Comparison of ENCODE assay signal across 25 mouse cellular contexts in the genomic region with DNA sequence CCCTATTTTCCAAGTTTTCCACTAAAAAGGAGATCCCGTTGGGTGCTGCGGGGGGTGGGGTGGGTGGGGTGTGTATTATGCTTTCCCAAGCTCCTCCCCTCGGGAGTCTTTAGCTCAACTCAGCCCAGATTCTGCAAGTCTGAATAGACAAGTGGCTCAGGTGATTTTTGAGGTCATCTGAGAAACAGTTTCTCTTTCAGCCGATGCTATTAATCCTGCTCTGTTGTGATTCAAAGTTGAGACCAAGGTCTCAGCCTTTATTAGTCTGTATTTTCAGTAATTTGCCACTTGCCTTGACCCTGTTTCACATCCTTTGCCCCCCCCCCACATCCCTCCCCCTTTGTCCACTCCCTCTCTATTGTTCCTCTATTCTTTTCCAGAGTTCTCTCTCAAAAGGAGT. TPM values are rescaled to one million over a fixed set of nuclear protein-coding genes. Genes with fewer than 3 reads are reported as not detected.
A peak's percentile ranks its signal among the peaks of the same experiment; 100 is the strongest.
DNase-seq lines count a peak whose midpoint lies in the region; ATAC-seq and TF ChIP-seq lines count a peak whose summit lies in the region.
"Had no signal": no experiment of that assay in that cellular context is flagged by ENCODE, and none has a peak within 500 bp of the region (broad histone marks: within the 10 kb centered on the region; RNA-seq: fewer than 3 reads in every experiment).

No protein-coding gene starts in this region.

- TF ChIP-seq EP300 in CH12.LX (IDR thresholded peaks at IDR 0.05; ENCODE audit: low read length), result no peak

- TF ChIP-seq RAD21 in CH12.LX (IDR thresholded peaks at IDR 0.05; ENCODE audit: low read depth, low read length), result no peak

- DNase-seq in CH12.LX (ENCODE audit: extremely low read depth) (no peak), ES-CJ7 (ENCODE audit: low read depth, low spot score) (peak; percentile 84), R1 (ENCODE audit: low read depth, low spot score) (peak; percentile 90)
- no peak for DNase-seq in left cerebral cortex, adult 11 months (ENCODE audit: low spot score)
- no peak for DNase-seq in urinary bladder, postnatal 10 days (ENCODE audit: low spot score)
- no peak for DNase-seq in lung, postnatal 36 days
- DNase-seq: adrenal gland, adult 8-10 months; adrenal gland, postnatal 14 days; cerebellum, adult 11-12 months; cerebellum, adult 2 months; cerebellum, adult 9-10 months; embryo, embryonic 11 days; forebrain, postnatal 0 days had no signal

- no peak for TF ChIP-seq POLR2A in CH12.LX (IDR thresholded peaks at IDR 0.05; ENCODE audit: low read depth, low read length)

- H3K4me2 ChIP-seq in CH12.LX (ENCODE audit: insufficient read depth, low read depth, poor library complexity, severe bottlenecking), result peak overlapping the region; percentile 56; the same call in 1 of the 2 replicates
- H3K4me2 ChIP-seq in neural tube, embryonic 15.5 days, result no peak overlapping the region

- no peaks in the 10 kb centered on the region for H3K27me3 ChIP-seq in CH12.LX (replicated peaks)
- H3K27me3 ChIP-seq in E14TG2a.4 (ENCODE audit: insufficient read depth, low read length), result no peaks in the 10 kb centered on the region
- H3K27me3 ChIP-seq in neural tube, embryonic 15.5 days (replicated peaks), result 0 out of 2 replicates have a peak, but pooled peaks cover 5% of the 10 kb centered on the region

- H3K27ac ChIP-seq in CH12.LX (ENCODE audit: insufficient read depth, low read depth), result no peak overlapping the region
- no peak overlapping the region for H3K27ac ChIP-seq in neural tube, embryonic 15.5 days (replicated peaks)
- H3K27ac ChIP-seq: embryonic facial prominence, embryonic 13.5 days; embryonic facial prominence, embryonic 15.5 days; forebrain, embryonic 13.5 days; forebrain, embryonic 15.5 days had no signal

- dilution Hi-C loops in CH12.LX (cut with MboI; ENCODE audit: extremely low pct_ligation_motif_present, extremely low pct_unique_long_range_greater_than_20kb, low sequenced_read_pairs), result no loop called here

- H3K9ac ChIP-seq in CH12.LX (ENCODE audit: insufficient read depth, low read depth), result no peak overlapping the region
- no peak overlapping the region for H3K9ac ChIP-seq in neural tube, embryonic 15.5 days (replicated peaks)
- H3K9ac ChIP-seq: embryonic facial prominence, embryonic 13.5 days; embryonic facial prominence, embryonic 15.5 days; forebrain, embryonic 13.5 days; forebrain, embryonic 15.5 days; forebrain, postnatal 0 days had no signal

- no peaks in the 10 kb centered on the region for H3K9me3 ChIP-seq in CH12.LX (replicated peaks; ENCODE audit: low read length)
- H3K9me3 ChIP-seq in E14TG2a.4 (ENCODE audit: low read length), result no peaks in the 10 kb centered on the region
- no peaks in the 10 kb centered on the region for H3K9me3 ChIP-seq in neural tube, embryonic 15.5 days (replicated peaks)
- H3K9me3 ChIP-seq: embryonic facial prominence, embryonic 13.5 days; embryonic facial prominence, embryonic 15.5 days; forebrain, embryonic 13.5 days; forebrain, embryonic 15.5 days had no signal

- H3K4me3 ChIP-seq in CH12.LX (replicated peaks in 1 of 3; ENCODE audit: low read depth in 2 of 3, low read length in 2 of 3, poor library complexity in 1 of 3), result no peak overlapping the region
- H3K4me3 ChIP-seq in E14TG2a.4 (replicated peaks; ENCODE audit: low read length), result peak overlapping the region; percentile 71
- H3K4me3 ChIP-seq in neural tube, embryonic 15.5 days (replicated peaks), result no peak overlapping the region
- H3K4me3 ChIP-seq: embryonic facial prominence, embryonic 13.5 days; embryonic facial prominence, embryonic 15.5 days; erythroblast, embryonic 14.5 days; forebrain, embryonic 13.5 days had no signal

- H3K79me2 ChIP-seq in CH12.LX (replicated peaks; ENCODE audit: control insufficient read depth, extremely low read depth, insufficient read depth, poor library complexity, severe bottlenecking), result no peaks in the 10 kb centered on the region

- TF ChIP-seq CTCF in CH12.LX (conservative IDR thresholded peaks at IDR 0.05 in 1 of 2, IDR thresholded peaks at IDR 0.05 in 1 of 2; ENCODE audit: low read depth in 2 of 2, low read length in 2 of 2) (no peak), E14TG2a.4 (conservative IDR thresholded peaks at IDR 0.05; ENCODE audit: low read length) (no peak)

- ATAC-seq in neural tube, embryonic 15.5 days (ENCODE audit: low FRiP score), result no peak
- ATAC-seq: activated CD4-positive, CD25-positive, alpha-beta regulatory T cell, adult 4 months; Patski had no signal

- H3K36me3 ChIP-seq in CH12.LX (replicated peaks in 1 of 2; ENCODE audit: control insufficient read depth in 1 of 2, insufficient read depth in 1 of 2, low read length in 1 of 2), result no peaks in the 10 kb centered on the region
- peaks cover 17% of the 10 kb centered on the region for H3K36me3 ChIP-seq in E14TG2a.4 (ENCODE audit: insufficient read depth, low read length)
- no peaks in the 10 kb centered on the region for H3K36me3 ChIP-seq in neural tube, embryonic 15.5 days
- H3K36me3 ChIP-seq: embryonic facial prominence, embryonic 13.5 days; embryonic facial prominence, embryonic 15.5 days; forebrain, embryonic 15.5 days; G1E had no signal

- WGBS in neural tube, embryonic 15.5 days, result 39% methylated on average over 4 of the region's 4 CpGs

- H3K4me1 ChIP-seq in CH12.LX (ENCODE audit: control insufficient read depth in 1 of 2, insufficient read depth in 2 of 2) (no peaks in the 10 kb centered on the region), E14TG2a.4 (replicated peaks; ENCODE audit: low read depth, low read length) (peaks cover 6% of the 10 kb centered on the region; the same call in 1 of the 2 replicates)
- H3K4me1 ChIP-seq in neural tube, embryonic 15.5 days, result no peaks in the 10 kb centered on the region
- H3K4me1 ChIP-seq: embryonic facial prominence, embryonic 13.5 days; embryonic facial prominence, embryonic 15.5 days; forebrain, embryonic 13.5 days; forebrain, embryonic 15.5 days had no signal

- in situ Hi-C loops in CH12.LX (cut with MboI; ENCODE audit: low pct_ligation_motif_present, low pct_unique_long_range_greater_than_20kb, low sequenced_read_pairs), result no loop called here

TF ChIP-seq in CH12.LX, 34 proteins besides CTCF, POLR2A, EP300 and RAD21:
- TF ChIP-seq TCF12 (IDR thresholded peaks at IDR 0.05; ENCODE audit: low read depth, low read length) (no peak), USF2 (conservative IDR thresholded peaks at IDR 0.05; ENCODE audit: low read depth, low read length) (no peak), NRF1 (IDR thresholded peaks at IDR 0.05; ENCODE audit: low read depth, low read length) (no peak), CHD1 (IDR thresholded peaks at IDR 0.05; ENCODE audit: low read depth, low read length) (no peak), MAZ (IDR thresholded peaks at IDR 0.05; ENCODE audit: low read depth, low read length) (no peak), MAX (IDR thresholded peaks at IDR 0.05; ENCODE audit: low read length) (no peak), ZC3H11A (IDR thresholded peaks at IDR 0.05; ENCODE audit: low read depth, low read length) (no peak), JUND (conservative IDR thresholded peaks at IDR 0.05; ENCODE audit: low read depth, low read length) (no peak), SMC3 (IDR thresholded peaks at IDR 0.05; ENCODE audit: low read depth, low read length) (no peak), ELF1 (IDR thresholded peaks at IDR 0.05; ENCODE audit: low read depth, low read length) (no peak), TBP (conservative IDR thresholded peaks at IDR 0.05; ENCODE audit: low read depth, low read length) (no peak), ETS1 (conservative IDR thresholded peaks at IDR 0.05; ENCODE audit: low read depth, low read length) (no peak), MEF2A (IDR thresholded peaks at IDR 0.05; ENCODE audit: borderline replicate concordance, low read depth, low read length) (no peak), E2F4 (IDR thresholded peaks at IDR 0.05; ENCODE audit: insufficient replicate concordance, low read depth, low read length) (no peak), GABPA (IDR thresholded peaks at IDR 0.05; ENCODE audit: insufficient replicate concordance, low read depth, low read length) (no peak), UBTF (IDR thresholded peaks at IDR 0.05; ENCODE audit: low read depth, low read length) (no peak)

RNA-seq across cellular contexts. Expression of a gene that starts 1.8 kb away (rescaled TPM):
- not detected in 2 replicates for total RNA-seq in CH12.LX (2012; rRNA removed)
- not detected in 2 replicates for total RNA-seq in CH12.LX (2014; rRNA removed)
- not detected in 2 replicates for polyA plus RNA-seq in CH12.LX (2012; ENCODE audit: insufficient read length, low read depth)
- 1.2 and 1.4 TPM in 2 replicates for polyA plus RNA-seq in neural tube, embryonic 15.5 days (2015; fragmentation: Nextera tagmentation; extraction: Ambion mirVana)
- total RNA-seq: common myeloid progenitor, adult 5-6 weeks; G1E had no signal
- polyA plus RNA-seq: activated CD4-positive, CD25-positive, alpha-beta regulatory T cell, adult 4 months; C2C12; embryonic facial prominence, embryonic 13.5 days; erythroblast, embryonic 14.5 days; G1E; Patski had no signal

Comparison
In these comparisons a context has a peak if more than half of its experiments do, and no peak if none do; other contexts are left out.
1. DNase-seq: peak in ES-CJ7 (single experiment) and R1 (single experiment); none in CH12.LX (single experiment), left cerebral cortex, adult 11 months (single experiment), urinary bladder, postnatal 10 days (single experiment) and lung, postnatal 36 days (single experiment).